Mouse (Mus musculus) liver, embryonic 14.5 days (tissue): ENCODE results near the gene Rpl36-ps4.

Experiments used
- CTCF ChIP-seq: IDR thresholded peaks from 2 replicates; pipeline ENCODE4 v1.5.1; 2016; ENCODE audit warnings: antibody characterized with exemption, low read depth, control low read depth
- EP300 ChIP-seq: IDR thresholded peaks from 2 replicates; pipeline ENCODE4 v1.6.1; 2016; ENCODE audit warnings: antibody characterized with exemption, low read depth

GRCm38 (mm10) chr17:87963081-87964075 lies 42.6 kb downstream of the Rpl36-ps4 start:
- TF ChIP-seq CTCF (no peak), EP300 (no peak)
